Mouse (Mus musculus) T-helper 17 cell (primary cell): ENCODE data around the gene Gm1330.
"Not testable (repeated sequence)": the region's sequence is repeated elsewhere in the genome, so short reads cannot be mapped to it uniquely, and the experiment has no call there.

ENCODE experiments used
- in situ Hi-C, 2 experiments: fragments of 300-600 bp; cut with MboI, MseI; formaldehyde crosslinking; loops; 1 replicate in 1 of 2; 2 replicates in 1 of 2; pipeline ENCODE4 v1.15.1; 2025; ENCODE audit warnings: high pct_unique_total_duplicates in 2 of 2

Gm1330 gene

GRCm38 (mm10) chr2:149003151-149003550 lies at the start of gene Gm1330:
Gene Gm1330, minus strand, starts transcription at chr2:149003251.
- in situ Hi-C loops = no loop called here

- in situ Hi-C loops = not testable (repeated sequence)
Measured at GRCm38 (mm10) chr2:149017137-149017536, 14.1 kb upstream of the Gm1330 start, which contains the start of gene Gm10750. Gene Gm10750, minus strand, starts transcription at chr2:149017237.

GRCm38 (mm10) chr2:149004826-149005225 lies 1.8 kb upstream of the Gm1330 start:
- in situ Hi-C loops = no loop called here

- in situ Hi-C loops = no loop called here
Measured at GRCm38 (mm10) chr2:148995133-148995532, 7.9 kb downstream of the Gm1330 start.
